Mouse (Mus musculus) heart, postnatal 0 days (tissue): Measurements from ENCODE around the gene Gm5485.

Experiments
- CTCF ChIP-seq: IDR thresholded peaks from 2 replicates; pipeline ENCODE4 v1.5.1; 2016; ENCODE audit warnings: antibody characterized with exemption, control low read depth, low read depth
- EP300 ChIP-seq: IDR thresholded peaks from 2 replicates; pipeline ENCODE4 v1.6.1; 2016; ENCODE audit warnings: antibody characterized with exemption, low read depth

GRCm38 (mm10) chr16:48366801-48367200, 45.4 kb downstream of the Gm5485 start:
- 0 out of 2 replicates have a peak, but pooled peaks have one; percentile 6 for TF ChIP-seq CTCF
- no peak for TF ChIP-seq EP300
